Mouse (Mus musculus) neural tube, postnatal 0 days (tissue): Measurements from ENCODE around the gene Dhrs3. TPM values are rescaled to one million over a fixed set of nuclear protein-coding genes. Genes with fewer than 3 reads are reported as not detected.

Source experiments
- polyA plus RNA-seq: library from polyadenylated mRNA; unstranded; fragments of >200 nt; fragmentation: Nextera tagmentation; extraction: Ambion mirVana; gene quantifications from 2 replicates; pipeline ENCODE4 v1.2.1, GENCODE M21; 2015

Dhrs3 gene
- polyA plus RNA-seq, result 37.5 and 40.6 TPM in 2 replicates

GRCm38 (mm10) chr4:144892133-144892936 is at the start of gene Dhrs3:
TSS of gene Dhrs3 (plus strand) at chr4:144892827.

Other genes starting within 250 kb of the Dhrs3 start
- not detected in 2 replicates for gene Gm436, start 206.5 kb upstream of the Dhrs3 start, polyA plus RNA-seq
- gene Gm13178, start 171.4 kb upstream of the Dhrs3 start, polyA plus RNA-seq, result not detected in 2 replicates
- not detected in 2 replicates for gene Gm438, start 106.2 kb upstream of the Dhrs3 start, polyA plus RNA-seq